Mouse (Mus musculus): ENCODE data around the gene 9030612E09Rik.

The 9030612E09Rik gene

GRCm38 (mm10) chr10:43174326-43175155 lies at the start of gene 9030612E09Rik, which contains the start of gene Sobp:
TSS of gene 9030612E09Rik (plus strand) at chr10:43174704.
TSS of gene Sobp (minus strand) at chr10:43174530.
- DNase-seq: no peak

GRCm38 (mm10) chr10:43128750-43129149 lies 45.8 kb upstream of the 9030612E09Rik start:
- no peak for DNase-seq

GRCm38 (mm10) chr10:43134027-43134426 lies 40.5 kb upstream of the 9030612E09Rik start:
- DNase-seq: no peak

GRCm38 (mm10) chr10:43143173-43143572 lies 31.3 kb upstream of the 9030612E09Rik start:
- DNase-seq: no peak

- no peak for DNase-seq
Measured at GRCm38 (mm10) chr10:43148456-43148855, 26.0 kb upstream of the 9030612E09Rik start.

- no peak for DNase-seq
Measured at GRCm38 (mm10) chr10:43152643-43153042, 21.9 kb upstream of the 9030612E09Rik start.

GRCm38 (mm10) chr10:43155046-43155560 lies 19.4 kb upstream of the 9030612E09Rik start:
- DNase-seq: no peak

- DNase-seq: no peak
Measured at GRCm38 (mm10) chr10:43158917-43159316, 15.6 kb upstream of the 9030612E09Rik start.

GRCm38 (mm10) chr10:43159333-43159732 lies 15.2 kb upstream of the 9030612E09Rik start:
- no peak for DNase-seq

- DNase-seq: no peak
Measured at GRCm38 (mm10) chr10:43162318-43162717, 12.2 kb upstream of the 9030612E09Rik start.

GRCm38 (mm10) chr10:43164406-43164805 lies 10.1 kb upstream of the 9030612E09Rik start:
- DNase-seq: no peak

- no peak for DNase-seq
Measured at GRCm38 (mm10) chr10:43166146-43166545, 8.4 kb upstream of the 9030612E09Rik start.

GRCm38 (mm10) chr10:43166817-43167216 lies 7.7 kb upstream of the 9030612E09Rik start:
- DNase-seq: no peak

GRCm38 (mm10) chr10:43168847-43169246 lies 5.7 kb upstream of the 9030612E09Rik start:
- DNase-seq: no peak

- DNase-seq: no peak
Measured at GRCm38 (mm10) chr10:43171106-43171505, 3.4 kb upstream of the 9030612E09Rik start.

- no peak for DNase-seq
Measured at GRCm38 (mm10) chr10:43172066-43172465, 2.4 kb upstream of the 9030612E09Rik start.

GRCm38 (mm10) chr10:43172554-43172953 lies 1.9 kb upstream of the 9030612E09Rik start:
- no peak for DNase-seq

GRCm38 (mm10) chr10:43173141-43173827 lies 1.2 kb upstream of the 9030612E09Rik start:
- no peak for DNase-seq

- no peak for DNase-seq
Measured at GRCm38 (mm10) chr10:43173828-43174325, 627 bp upstream of the 9030612E09Rik start.

GRCm38 (mm10) chr10:43175156-43175601 lies 675 bp downstream of the 9030612E09Rik start:
- DNase-seq: no peak

GRCm38 (mm10) chr10:43180313-43180912 lies 5.9 kb downstream of the 9030612E09Rik start:
- DNase-seq: no peak

- DNase-seq: no peak
Measured at GRCm38 (mm10) chr10:43200206-43200605, 25.7 kb downstream of the 9030612E09Rik start.

- no peak for DNase-seq
Measured at GRCm38 (mm10) chr10:43203865-43204264, 29.4 kb downstream of the 9030612E09Rik start.

All from thymus, adult 18-20 months (tissue).